In genomic region chr1:128650596-128650995, GRCm38 (mm10) we compare ENCODE assay signal across 18 mouse cellular contexts.
"Had no signal": no experiment of that assay in that cellular context is flagged by ENCODE, and none has a peak within 500 bp of the region (broad histone marks: within the 10 kb centered on the region; RNA-seq: fewer than 3 reads in every experiment).

No protein-coding gene starts in this region.

- H3K4me2 ChIP-seq: lung, embryonic 15.5 days; midbrain, embryonic 12.5 days; neural tube, embryonic 13.5 days; neural tube, embryonic 15.5 days had no signal

- ATAC-seq: lung, postnatal 0 days had no signal

- DNase-seq: lung, adult 18-20 months; lung, postnatal 4 days; midbrain, embryonic 14.5 days; retina, postnatal 1 day; right cerebral cortex, adult 18-20 months; right cerebral cortex, postnatal 25 days; right cerebral cortex, postnatal 4 days; spleen, adult 18-20 months; thymus, adult 2 months; thymus, postnatal 14 days; thymus, postnatal 36 days had no signal

- H3K27me3 ChIP-seq: lung, embryonic 15.5 days; neural tube, embryonic 13.5 days; neural tube, embryonic 15.5 days had no signal

- H3K9me3 ChIP-seq: lung, embryonic 15.5 days; midbrain, embryonic 12.5 days; neural tube, embryonic 13.5 days; neural tube, embryonic 15.5 days had no signal

- H3K36me3 ChIP-seq: lung, embryonic 15.5 days; midbrain, embryonic 12.5 days; neural tube, embryonic 13.5 days; neural tube, embryonic 15.5 days had no signal

- H3K9ac ChIP-seq: liver, embryonic 14.5 days; lung, embryonic 15.5 days; midbrain, embryonic 12.5 days; neural tube, embryonic 13.5 days; neural tube, embryonic 15.5 days had no signal

- H3K4me3 ChIP-seq: lung, embryonic 15.5 days; midbrain, embryonic 12.5 days; myocyte; neural tube, embryonic 13.5 days; neural tube, embryonic 15.5 days had no signal

- H3K27ac ChIP-seq: liver, embryonic 14.5 days; neural tube, embryonic 13.5 days; neural tube, embryonic 15.5 days had no signal
